Comparison of ENCODE assay signal across 13 mouse cellular contexts in the genomic region with DNA sequence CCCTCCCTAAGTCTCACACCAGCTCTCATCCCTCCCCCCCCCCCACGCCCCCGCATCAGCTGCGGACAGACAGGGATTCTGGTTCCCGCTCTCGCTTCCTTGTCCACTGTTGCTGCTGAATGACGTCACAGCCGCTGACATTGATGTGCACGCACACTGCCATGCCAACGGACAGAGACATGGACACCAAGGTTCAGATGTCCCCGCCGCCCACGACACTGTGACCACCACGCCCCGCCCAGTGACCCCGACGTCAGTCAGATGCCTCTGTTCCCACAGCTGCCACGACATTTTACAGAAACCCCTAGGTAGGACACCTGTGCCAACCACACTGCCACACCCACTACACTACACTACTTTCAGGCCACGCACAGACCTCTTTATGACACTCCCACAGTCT.
DNase-seq lines count a peak whose midpoint lies in the region; ATAC-seq lines count a peak whose summit lies in the region.
"Had no signal": no experiment of that assay in that cellular context is flagged by ENCODE, and none has a peak within 500 bp of the region (broad histone marks: within the 10 kb centered on the region; RNA-seq: fewer than 3 reads in every experiment).

No protein-coding gene starts in this region.

- no peak for DNase-seq in forebrain, embryonic 10.5 days (ENCODE audit: extremely low spot score, low spot score)
- no peak for DNase-seq in neural tube, embryonic 10.5 days (ENCODE audit: extremely low spot score, low spot score)
- no peak for DNase-seq in MN1 (ENCODE audit: low spot score)
- DNase-seq in left cerebral cortex, postnatal 25 days (ENCODE audit: low spot score in 2 of 2), result no peak
- DNase-seq: adrenal gland, adult 8-10 months; kidney, adult 9 months had no signal

- intact Hi-C loops in left cerebral cortex, postnatal 25 days (cut with DNase I), result no loop called here

- H3K27me3 ChIP-seq in forebrain, embryonic 10.5 days (ENCODE audit: poor library complexity, severe bottlenecking), result no peaks in the 10 kb centered on the region
- no peaks in the 10 kb centered on the region for H3K27me3 ChIP-seq in forebrain, embryonic 16.5 days (replicated peaks; ENCODE audit: control insufficient read depth, insufficient read depth, low read length)
- H3K27me3 ChIP-seq in neural tube, embryonic 12.5 days (replicated peaks), result no peaks in the 10 kb centered on the region
- H3K27me3 ChIP-seq in hindbrain, embryonic 16.5 days (replicated peaks; ENCODE audit: control insufficient read depth, insufficient read depth, low read length), result no peaks in the 10 kb centered on the region
- no peaks in the 10 kb centered on the region for H3K27me3 ChIP-seq in neural tube, embryonic 15.5 days (replicated peaks)
- H3K27me3 ChIP-seq: limb, embryonic 15.5 days; lung, embryonic 15.5 days had no signal

- no peak overlapping the region; the same call in 1 of the 2 replicates for H3K4me2 ChIP-seq in forebrain, embryonic 16.5 days (ENCODE audit: low read length)
- peak overlapping the region; percentile 12; the same call in 1 of the 2 replicates for H3K4me2 ChIP-seq in neural tube, embryonic 12.5 days (replicated peaks)
- H3K4me2 ChIP-seq in hindbrain, embryonic 16.5 days (ENCODE audit: low read length), result peak overlapping the region; percentile 27
- peak overlapping the region; percentile 29; the same call in 1 of the 2 replicates for H3K4me2 ChIP-seq in neural tube, embryonic 15.5 days
- H3K4me2 ChIP-seq: limb, embryonic 15.5 days; lung, embryonic 15.5 days had no signal

- no peaks in the 10 kb centered on the region for H3K36me3 ChIP-seq in forebrain, embryonic 10.5 days (replicated peaks)
- H3K36me3 ChIP-seq in forebrain, embryonic 16.5 days (ENCODE audit: control insufficient read depth, insufficient read depth), result no peaks in the 10 kb centered on the region
- no peaks in the 10 kb centered on the region for H3K36me3 ChIP-seq in neural tube, embryonic 12.5 days
- no peaks in the 10 kb centered on the region for H3K36me3 ChIP-seq in hindbrain, embryonic 16.5 days (ENCODE audit: control insufficient read depth, insufficient read depth, low read length)
- no peaks in the 10 kb centered on the region for H3K36me3 ChIP-seq in neural tube, embryonic 15.5 days
- H3K36me3 ChIP-seq: limb, embryonic 15.5 days; lung, embryonic 15.5 days had no signal

- H3K4me3 ChIP-seq in forebrain, embryonic 10.5 days, result 0 out of 2 replicates have a peak overlapping the region, but pooled peaks have one; percentile 12
- H3K4me3 ChIP-seq in forebrain, embryonic 16.5 days (replicated peaks; ENCODE audit: low read length), result no peak overlapping the region
- no peak overlapping the region for H3K4me3 ChIP-seq in neural tube, embryonic 12.5 days
- H3K4me3 ChIP-seq in hindbrain, embryonic 16.5 days (ENCODE audit: low read length), result peak overlapping the region; percentile 8
- no peak overlapping the region for H3K4me3 ChIP-seq in neural tube, embryonic 15.5 days (replicated peaks)
- H3K4me3 ChIP-seq: limb, embryonic 15.5 days; lung, embryonic 15.5 days; myocyte had no signal

- ATAC-seq in forebrain, embryonic 16.5 days, result no peak
- no peak for ATAC-seq in neural tube, embryonic 12.5 days (ENCODE audit: low FRiP score, low read depth)
- 0 out of 2 replicates have a peak, but pooled peaks have one; percentile 27 for ATAC-seq in hindbrain, embryonic 16.5 days
- no peak for ATAC-seq in neural tube, embryonic 15.5 days (ENCODE audit: low FRiP score)

- WGBS in forebrain, embryonic 10.5 days, result 61% methylated on average over 18 of the region's 18 CpGs
- 66% methylated on average over 18 of the region's 18 CpGs for WGBS in forebrain, embryonic 16.5 days
- WGBS in neural tube, embryonic 12.5 days, result 66% methylated on average over 18 of the region's 18 CpGs
- 65% methylated on average over 18 of the region's 18 CpGs for WGBS in hindbrain, embryonic 16.5 days
- WGBS in neural tube, embryonic 15.5 days, result 63% methylated on average over 18 of the region's 18 CpGs

- H3K9me3 ChIP-seq in forebrain, embryonic 10.5 days, result peaks cover 43% of the 10 kb centered on the region
- H3K9me3 ChIP-seq in forebrain, embryonic 16.5 days (ENCODE audit: control insufficient read depth, low read length), result no peaks in the 10 kb centered on the region
- H3K9me3 ChIP-seq in neural tube, embryonic 12.5 days, result peaks cover 27% of the 10 kb centered on the region; the same call in 1 of the 2 replicates
- H3K9me3 ChIP-seq in hindbrain, embryonic 16.5 days (ENCODE audit: control insufficient read depth, low read length), result peaks cover 4% of the 10 kb centered on the region; the same call in 1 of the 2 replicates
- H3K9me3 ChIP-seq in neural tube, embryonic 15.5 days (replicated peaks), result peaks cover 4% of the 10 kb centered on the region; the same call in 1 of the 2 replicates
- H3K9me3 ChIP-seq: limb, embryonic 15.5 days; lung, embryonic 15.5 days had no signal

- H3K27ac ChIP-seq in forebrain, embryonic 10.5 days, result no peak overlapping the region
- no peak overlapping the region for H3K27ac ChIP-seq in forebrain, embryonic 16.5 days (ENCODE audit: low read length)
- no peak overlapping the region for H3K27ac ChIP-seq in neural tube, embryonic 12.5 days
- H3K27ac ChIP-seq in hindbrain, embryonic 16.5 days (ENCODE audit: low read depth, low read length), result no peak overlapping the region
- H3K27ac ChIP-seq in neural tube, embryonic 15.5 days (replicated peaks), result no peak overlapping the region
- H3K27ac ChIP-seq: limb, embryonic 15.5 days; lung, embryonic 15.5 days had no signal

- H3K4me1 ChIP-seq in forebrain, embryonic 10.5 days, result no peaks in the 10 kb centered on the region
- H3K4me1 ChIP-seq in forebrain, embryonic 16.5 days (replicated peaks; ENCODE audit: control insufficient read depth, insufficient read depth, low read length), result no peaks in the 10 kb centered on the region
- no peaks in the 10 kb centered on the region for H3K4me1 ChIP-seq in neural tube, embryonic 12.5 days
- no peaks in the 10 kb centered on the region for H3K4me1 ChIP-seq in hindbrain, embryonic 16.5 days (ENCODE audit: control insufficient read depth, insufficient read depth, low read depth, low read length)
- H3K4me1 ChIP-seq in neural tube, embryonic 15.5 days, result no peaks in the 10 kb centered on the region
- H3K4me1 ChIP-seq: limb, embryonic 15.5 days; lung, embryonic 15.5 days had no signal

- no peak overlapping the region for H3K9ac ChIP-seq in forebrain, embryonic 16.5 days (replicated peaks; ENCODE audit: low read depth, low read length)
- H3K9ac ChIP-seq in neural tube, embryonic 12.5 days, result no peak overlapping the region
- H3K9ac ChIP-seq in hindbrain, embryonic 16.5 days (ENCODE audit: low read depth, low read length), result no peak overlapping the region
- H3K9ac ChIP-seq in neural tube, embryonic 15.5 days (replicated peaks), result no peak overlapping the region
- H3K9ac ChIP-seq: limb, embryonic 15.5 days; lung, embryonic 15.5 days had no signal

Comparison
In these comparisons a context has a peak if more than half of its experiments do, and no peak if none do; other contexts are left out.
1. H3K4me3 ChIP-seq: peak in forebrain, embryonic 10.5 days (single experiment) and hindbrain, embryonic 16.5 days (single experiment); none in forebrain, embryonic 16.5 days (single experiment), neural tube, embryonic 12.5 days (single experiment) and neural tube, embryonic 15.5 days (single experiment).